Mouse (Mus musculus): ENCODE results near the gene Dnajc6. TPM values are rescaled to one million over a fixed set of nuclear protein-coding genes. Genes with fewer than 3 reads are reported as not detected.

Dnajc6 gene
- total RNA-seq (2021), result under 1 TPM; 0.73 to 0.90 TPM
- long read RNA-seq, experiment 1, result 0 reads
- long read RNA-seq, experiment 2, result 0 reads

GRCm38 (mm10) chr4:101496534-101497237, at the start of gene Dnajc6:
Gene Dnajc6 (plus strand): TSS chr4:101496648.
- peak; percentile 33 for DNase-seq

GRCm38 (mm10) chr4:101448701-101449100, 47.7 kb upstream of the Dnajc6 start:
- DNase-seq, result no peak

- no peak for DNase-seq
Measured at GRCm38 (mm10) chr4:101449344-101449743, 47.1 kb upstream of the Dnajc6 start.

GRCm38 (mm10) chr4:101450150-101450780, 46.2 kb upstream of the Dnajc6 start:
- DNase-seq, result peak; percentile 7

- no peak for DNase-seq
Measured at GRCm38 (mm10) chr4:101451089-101451488, 45.4 kb upstream of the Dnajc6 start.

- no peak for DNase-seq
Measured at GRCm38 (mm10) chr4:101452829-101453228, 43.6 kb upstream of the Dnajc6 start.

- no peak for DNase-seq
Measured at GRCm38 (mm10) chr4:101457176-101457575, 39.3 kb upstream of the Dnajc6 start.

- peak; percentile 48 for DNase-seq
Measured at GRCm38 (mm10) chr4:101458341-101458740, 38.1 kb upstream of the Dnajc6 start.

GRCm38 (mm10) chr4:101459358-101459757, 37.1 kb upstream of the Dnajc6 start:
- DNase-seq, result no peak

GRCm38 (mm10) chr4:101460114-101460513, 36.3 kb upstream of the Dnajc6 start:
- no peak for DNase-seq

GRCm38 (mm10) chr4:101462065-101462464, 34.4 kb upstream of the Dnajc6 start:
- DNase-seq, result no peak

- DNase-seq, result no peak
Measured at GRCm38 (mm10) chr4:101466264-101466663, 30.2 kb upstream of the Dnajc6 start.

GRCm38 (mm10) chr4:101469242-101469641, 27.2 kb upstream of the Dnajc6 start:
- DNase-seq, result no peak

- DNase-seq, result no peak
Measured at GRCm38 (mm10) chr4:101470543-101470942, 25.9 kb upstream of the Dnajc6 start.

GRCm38 (mm10) chr4:101472767-101473166, 23.7 kb upstream of the Dnajc6 start:
- no peak for DNase-seq

GRCm38 (mm10) chr4:101490320-101490917, 6.0 kb upstream of the Dnajc6 start:
- no peak for DNase-seq

GRCm38 (mm10) chr4:101491704-101492103, 4.7 kb upstream of the Dnajc6 start:
- DNase-seq, result no peak

- no peak for DNase-seq
Measured at GRCm38 (mm10) chr4:101493611-101494197, 2.7 kb upstream of the Dnajc6 start.

- no peak for DNase-seq
Measured at GRCm38 (mm10) chr4:101496188-101496533, 287 bp upstream of the Dnajc6 start.

GRCm38 (mm10) chr4:101497336-101497735, 888 bp downstream of the Dnajc6 start:
- DNase-seq, result peak; percentile 25

GRCm38 (mm10) chr4:101504470-101505007, 8.1 kb downstream of the Dnajc6 start:
- no peak for DNase-seq

GRCm38 (mm10) chr4:101505966-101506365, 9.5 kb downstream of the Dnajc6 start:
- no peak for DNase-seq

GRCm38 (mm10) chr4:101506372-101506771, 9.9 kb downstream of the Dnajc6 start:
- no peak for DNase-seq
